Mouse (Mus musculus) mesoderm, embryonic 11.5 days (tissue): ENCODE results near the gene Gm266.

Experiments
- DNase-seq: peaks from one replicate; pipeline ENCODE4 v3.0.0-alpha.2; 2012; ENCODE audit warnings: low read depth, low spot score

Gene Gm266

GRCm38 (mm10) chr12:111436640-111437039 is 49.0 kb downstream of the Gm266 start:
- DNase-seq = no peak

GRCm38 (mm10) chr12:111436170-111436569 is 49.5 kb downstream of the Gm266 start:
- no peak for DNase-seq

DNA sequence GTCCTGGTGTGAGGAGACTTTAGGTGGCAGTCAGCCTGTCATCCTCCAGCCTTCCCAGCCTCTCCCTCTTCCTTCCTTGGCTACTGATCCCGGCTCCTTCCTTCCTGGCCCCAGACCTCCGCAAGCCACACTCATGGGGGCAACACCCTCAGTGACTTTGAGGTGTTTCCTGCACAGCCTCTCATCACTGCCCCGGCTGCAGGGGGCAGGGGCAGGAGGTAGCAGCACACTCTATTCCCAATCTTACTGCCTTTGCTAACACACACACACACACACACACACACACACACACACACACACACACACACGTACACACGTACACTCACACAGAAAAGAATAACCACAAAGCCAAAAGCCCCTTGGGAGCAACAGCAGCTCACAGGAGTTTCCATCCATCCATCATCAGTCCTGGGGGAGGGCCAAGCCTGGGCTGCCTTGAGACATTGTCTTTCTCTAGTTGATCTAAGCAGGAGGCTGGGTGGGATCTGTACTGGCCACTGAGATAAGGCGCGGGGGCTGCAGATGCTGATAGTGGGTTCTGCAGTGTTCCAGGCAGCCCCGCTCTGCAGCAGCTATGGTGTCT is 50.8 kb downstream of the Gm266 start:
- no peak for DNase-seq
